Mouse (Mus musculus) C2C12 (cell line): Measurements from ENCODE around the gene Syn1. TPM values are rescaled to one million over a fixed set of nuclear protein-coding genes. Genes with fewer than 3 reads are reported as not detected.

Source experiments
- H3K27me3 ChIP-seq: one replicate; pipeline ENCODE4 v1.6.1; 2011; ENCODE audit not compliant: control insufficient read depth, insufficient read depth, insufficient read length
- H3K36me3 ChIP-seq: one replicate; pipeline ENCODE4 v1.6.1; 2011; ENCODE audit not compliant: control insufficient read depth, insufficient read depth
- H3K4me3 ChIP-seq: one replicate; pipeline ENCODE4 v1.5.1; 2011; ENCODE audit warnings: mild to moderate bottlenecking, control low read depth; ENCODE audit not compliant: poor library complexity, insufficient read depth, severe bottlenecking
- H3K79me2 ChIP-seq: one replicate; pipeline ENCODE4 v1.6.1; 2011; ENCODE audit not compliant: control insufficient read depth, insufficient read depth
- H3K79me3 ChIP-seq: one replicate; pipeline ENCODE4 v1.6.1; 2011; ENCODE audit warnings: low read depth, control low read depth
- H3ac ChIP-seq: one replicate; pipeline ENCODE3; 2011; ENCODE audit warnings: low read depth; ENCODE audit not compliant: control insufficient read depth, insufficient read length
- CEBPB ChIP-seq: IDR thresholded peaks from one replicate; pipeline ENCODE4 v1.6.1; 2011; ENCODE audit warnings: low read depth, mild to moderate bottlenecking, control low read depth, moderate library complexity
- CTCF ChIP-seq: IDR thresholded peaks from one replicate; pipeline ENCODE4 v1.5.1; 2011; ENCODE audit not compliant: control insufficient read depth, insufficient read depth, insufficient read length
- FOSL1 ChIP-seq: IDR thresholded peaks from one replicate; pipeline ENCODE4 v1.8.0; 2011; ENCODE audit warnings: mild to moderate bottlenecking, low read length; ENCODE audit not compliant: poor library complexity, insufficient read depth, severe bottlenecking
- MAX ChIP-seq: IDR thresholded peaks from one replicate; pipeline ENCODE4 v1.6.1; 2011; ENCODE audit warnings: mild to moderate bottlenecking, control low read depth
- MYOD1 ChIP-seq: IDR thresholded peaks from one replicate; pipeline ENCODE4 v1.6.1; 2011; ENCODE audit warnings: low read depth; ENCODE audit not compliant: control insufficient read depth, insufficient read length
- MYOG ChIP-seq: IDR thresholded peaks from one replicate; pipeline ENCODE4 v1.6.1; 2011; ENCODE audit not compliant: control insufficient read depth, insufficient read length; ENCODE audit errors: extremely low read depth
- USF1 ChIP-seq: IDR thresholded peaks from one replicate; pipeline ENCODE4 v1.6.1; 2011; ENCODE audit warnings: low read depth, mild to moderate bottlenecking, control low read depth, moderate library complexity
- polyA plus RNA-seq: library from polyadenylated mRNA; unstranded; fragments of >200 nt; fragmentation: generic; extraction: Trizol; gene quantifications from one replicate; pipeline ENCODE4 v1.2.1, GENCODE M21; 2012; ENCODE audit warnings: missing spikeins

Gene Syn1
- polyA plus RNA-seq, 1 experiment = 6.1 TPM

- Histone ChIP-seq H3K27me3 (no peaks in the 10 kb centered on the region), H3ac (no peak overlapping the region), H3K36me3 (no peaks in the 10 kb centered on the region), H3K4me3 (no peak overlapping the region), H3K79me3 (peaks cover 25% of the 10 kb centered on the region), H3K79me2 (peaks cover 28% of the 10 kb centered on the region)
- TF ChIP-seq MAX = no peak
- no peak for TF ChIP-seq MYOG
- no peak for TF ChIP-seq FOSL1
- TF ChIP-seq CEBPB = no peak
- no peak for TF ChIP-seq USF1
- TF ChIP-seq CTCF = no peak
- no peak for TF ChIP-seq MYOD1
Observed at GRCm38 (mm10) chrX:20868091-20868490, 52.7 kb downstream of the Syn1 start.

GRCm38 (mm10) chrX:20863161-20864101, 57.4 kb downstream of the Syn1 start:
- H3K79me3 ChIP-seq = no peaks in the 10 kb centered on the region
- no peaks in the 10 kb centered on the region for H3K27me3 ChIP-seq
- TF ChIP-seq FOSL1 = peak; percentile 36
- TF ChIP-seq MAX = peak; percentile 20
- no peak for TF ChIP-seq CTCF
- TF ChIP-seq MYOD1 = peak; percentile 9
- H3ac ChIP-seq = no peak overlapping the region
- no peak overlapping the region for H3K4me3 ChIP-seq
- H3K36me3 ChIP-seq = no peaks in the 10 kb centered on the region
- H3K79me2 ChIP-seq = no peaks in the 10 kb centered on the region

- Histone ChIP-seq H3K4me3 (no peak overlapping the region), H3K36me3 (no peaks in the 10 kb centered on the region), H3ac (no peak overlapping the region), H3K27me3 (no peaks in the 10 kb centered on the region), H3K79me3 (no peaks in the 10 kb centered on the region), H3K79me2 (no peaks in the 10 kb centered on the region)
- TF ChIP-seq MYOD1 = no peak
- no peak for TF ChIP-seq USF1
- TF ChIP-seq MAX = no peak
- no peak for TF ChIP-seq MYOG
Observed at GRCm38 (mm10) chrX:20862105-20863065, 58.4 kb downstream of the Syn1 start.

GRCm38 (mm10) chrX:20861453-20862104, 59.2 kb downstream of the Syn1 start:
- TF ChIP-seq CEBPB (no peak), MAX (no peak), MYOG (no peak), MYOD1 (no peak), FOSL1 (no peak), CTCF (no peak), USF1 (no peak)
- Histone ChIP-seq H3K79me2 (no peaks in the 10 kb centered on the region), H3K4me3 (no peak overlapping the region), H3ac (no peak overlapping the region), H3K27me3 (no peaks in the 10 kb centered on the region), H3K79me3 (no peaks in the 10 kb centered on the region), H3K36me3 (no peaks in the 10 kb centered on the region)

- H3K4me3 ChIP-seq = no peak overlapping the region
- H3K79me2 ChIP-seq = peaks cover 17% of the 10 kb centered on the region
- H3K36me3 ChIP-seq = peaks cover 26% of the 10 kb centered on the region
- no peaks in the 10 kb centered on the region for H3K27me3 ChIP-seq
- H3K79me3 ChIP-seq = peaks cover 13% of the 10 kb centered on the region
- TF ChIP-seq MAX = no peak
- TF ChIP-seq CEBPB = no peak
- TF ChIP-seq MYOG = no peak
- TF ChIP-seq USF1 = no peak
- no peak overlapping the region for H3ac ChIP-seq
Observed at GRCm38 (mm10) chrX:20853794-20854193, 67.0 kb downstream of the Syn1 start.
